In the genomic region with DNA sequence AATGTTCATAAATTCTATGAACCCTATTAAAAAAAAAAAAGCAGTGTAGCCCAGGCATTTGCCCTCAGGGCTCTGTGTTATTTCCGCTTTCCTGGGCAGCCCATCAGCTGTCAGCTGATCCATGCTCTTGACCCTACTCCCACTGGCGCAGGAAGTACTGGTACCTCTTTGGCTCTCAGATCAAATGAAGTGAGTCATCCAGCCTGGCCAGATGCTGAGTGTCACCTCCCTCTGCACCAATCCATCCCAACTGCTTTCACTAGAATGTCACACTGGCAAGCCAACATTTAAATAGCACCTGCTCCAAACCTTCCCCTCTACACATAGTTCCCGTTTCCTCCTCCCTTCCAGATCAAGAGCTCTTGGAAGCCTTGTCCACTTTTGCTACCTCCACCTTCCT, we compare ENCODE assay signal across 20 mouse cellular contexts.
A peak's percentile ranks its signal among the peaks of the same experiment; 100 is the strongest.
DNase-seq lines count a peak whose midpoint lies in the region; ATAC-seq lines count a peak whose summit lies in the region.
"Had no signal": no experiment of that assay in that cellular context is flagged by ENCODE, and none has a peak within 500 bp of the region (broad histone marks: within the 10 kb centered on the region; RNA-seq: fewer than 3 reads in every experiment).

No protein-coding gene starts in this region.

- ATAC-seq in heart, embryonic 12.5 days (ENCODE audit: insufficient number of reproducible peaks, low FRiP score), result no peak
- ATAC-seq in midbrain, embryonic 13.5 days, result no peak
- ATAC-seq: activated CD4-positive, CD25-positive, alpha-beta regulatory T cell, adult 4 months; forebrain, postnatal 0 days; Patski had no signal

- H3K4me1 ChIP-seq in heart, embryonic 12.5 days (replicated peaks), result no peaks in the 10 kb centered on the region
- H3K4me1 ChIP-seq in midbrain, embryonic 13.5 days (replicated peaks), result no peaks in the 10 kb centered on the region
- H3K4me1 ChIP-seq: embryonic facial prominence, embryonic 13.5 days; forebrain, embryonic 12.5 days; hindbrain, embryonic 15.5 days had no signal

- 76% methylated on average over 3 of the region's 3 CpGs for WGBS in heart, embryonic 12.5 days
- WGBS in midbrain, embryonic 13.5 days, result 95% methylated on average over 3 of the region's 3 CpGs

- H3K36me3 ChIP-seq in heart, embryonic 12.5 days, result peaks cover 21% of the 10 kb centered on the region
- H3K36me3 ChIP-seq in midbrain, embryonic 13.5 days, result peaks cover 27% of the 10 kb centered on the region

- no peaks in the 10 kb centered on the region for H3K27me3 ChIP-seq in heart, embryonic 12.5 days (replicated peaks)
- no peaks in the 10 kb centered on the region for H3K27me3 ChIP-seq in midbrain, embryonic 13.5 days
- H3K27me3 ChIP-seq: CH12.LX; embryonic facial prominence, embryonic 13.5 days; forebrain, embryonic 12.5 days; hindbrain, embryonic 15.5 days; Patski had no signal

- no peak overlapping the region for H3K9ac ChIP-seq in heart, embryonic 12.5 days
- H3K9ac ChIP-seq in midbrain, embryonic 13.5 days (replicated peaks), result no peak overlapping the region
- H3K9ac ChIP-seq: embryonic facial prominence, embryonic 13.5 days; forebrain, embryonic 12.5 days; forebrain, postnatal 0 days; hindbrain, embryonic 15.5 days had no signal

- H3K4me2 ChIP-seq in heart, embryonic 12.5 days, result no peak overlapping the region
- no peak overlapping the region for H3K4me2 ChIP-seq in midbrain, embryonic 13.5 days (replicated peaks)
- H3K4me2 ChIP-seq: embryonic facial prominence, embryonic 13.5 days; forebrain, embryonic 12.5 days; heart, embryonic 11.5 days; hindbrain, embryonic 15.5 days had no signal

- H3K4me3 ChIP-seq in heart, embryonic 12.5 days, result no peak overlapping the region
- H3K4me3 ChIP-seq in midbrain, embryonic 13.5 days (replicated peaks), result no peak overlapping the region
- H3K4me3 ChIP-seq: embryonic facial prominence, embryonic 13.5 days; forebrain, embryonic 12.5 days; hindbrain, embryonic 15.5 days had no signal

- intact Hi-C loops in heart, postnatal 10 days (cut with DNase I), result no loop called here
- intact Hi-C loops in heart, postnatal 36 days (cut with DNase I), result no loop called here

- peak; percentile 30 to 66 for DNase-seq in adrenal gland, adult (ENCODE audit: inconsistent age in 2 of 2, low spot score in 1 of 2)
- DNase-seq in adrenal gland, postnatal 4 days (ENCODE audit: low spot score in 2 of 2), result no peak
- peak; percentile 93 for DNase-seq in heart, adult 11 months
- peak; percentile 9 to 18 for DNase-seq in heart, postnatal 10 days
- no peak for DNase-seq in heart, postnatal 36 days
- DNase-seq: adrenal gland, adult 8-10 months; cerebellum, adult 2 months; cerebellum, postnatal 36 days; forebrain, postnatal 0 days; gastrocnemius, postnatal 14 days; kidney, adult 8-10 months had no signal

- no peaks in the 10 kb centered on the region for H3K9me3 ChIP-seq in heart, embryonic 12.5 days (replicated peaks)
- no peaks in the 10 kb centered on the region for H3K9me3 ChIP-seq in midbrain, embryonic 13.5 days
- H3K9me3 ChIP-seq: embryonic facial prominence, embryonic 13.5 days; forebrain, embryonic 12.5 days; hindbrain, embryonic 15.5 days had no signal

- no peak overlapping the region for H3K27ac ChIP-seq in heart, embryonic 12.5 days (ENCODE audit: poor library complexity, severe bottlenecking)
- no peak overlapping the region for H3K27ac ChIP-seq in midbrain, embryonic 13.5 days
- H3K27ac ChIP-seq: embryonic facial prominence, embryonic 13.5 days; forebrain, embryonic 12.5 days; hindbrain, embryonic 15.5 days had no signal

Comparison
In these comparisons a context has a peak if more than half of its experiments do, and no peak if none do; other contexts are left out.
1. DNase-seq: peak in adrenal gland, adult (2 of 2), heart, adult 11 months (single experiment) and heart, postnatal 10 days (2 of 2); none in adrenal gland, postnatal 4 days (0 of 2) and heart, postnatal 36 days (0 of 2).